Mouse (Mus musculus) cortical plate, adult 2 months (tissue): ENCODE results near the gene Nlrp6. TPM values are rescaled to one million over a fixed set of nuclear protein-coding genes. Genes with fewer than 3 reads are reported as not detected.
A peak's percentile ranks its signal among the peaks of the same experiment; 100 is the strongest.

Experiments used
- H3K27ac ChIP-seq: fragments of 200-500 bp; 2 replicates; pipeline ENCODE4 v1.5.1; 2012; ENCODE audit warnings: low read length, control low read depth, inconsistent platforms; ENCODE audit not compliant: insufficient read depth
- H3K4me1 ChIP-seq: fragments of 200-500 bp; 2 replicates; pipeline ENCODE4 v1.6.1; 2011; ENCODE audit warnings: low read length; ENCODE audit not compliant: control insufficient read depth, insufficient read depth
- H3K4me3 ChIP-seq: fragments of 200-500 bp; 2 replicates; pipeline ENCODE4 v1.5.1; 2011; ENCODE audit warnings: mild to moderate bottlenecking, low read length, control low read depth; ENCODE audit not compliant: insufficient read depth
- CTCF ChIP-seq: fragments of 200-500 bp; IDR thresholded peaks from 2 replicates; pipeline ENCODE4 v1.5.1; 2011; ENCODE audit warnings: mild to moderate bottlenecking, control low read depth, low read length; ENCODE audit not compliant: insufficient read depth; ENCODE audit errors: extremely low read depth
- POLR2A ChIP-seq: fragments of 200-500 bp; IDR thresholded peaks from 2 replicates; pipeline ENCODE4 v1.6.1; 2011; ENCODE audit warnings: mild to moderate bottlenecking, low read length, control low read depth; ENCODE audit not compliant: insufficient read depth; ENCODE audit errors: extremely low read depth
- polyA plus RNA-seq: library from polyadenylated mRNA; depleted of rRNA; stranded (reverse); fragments of >200 nt; gene quantifications from 2 replicates; pipeline ENCODE4 v1.2.3, GENCODE M21; 2012

Gene Nlrp6
- polyA plus RNA-seq, 1 experiment, result 0.54 TPM

- TF ChIP-seq POLR2A, result no peak
- TF ChIP-seq CTCF, result no peak
- Histone ChIP-seq H3K27ac (no peak overlapping the region), H3K4me1 (no peaks in the 10 kb centered on the region), H3K4me3 (no peak overlapping the region)
Measured at GRCm38 (mm10) chr7:140894031-140894430, 26.7 kb upstream of the Nlrp6 start.

GRCm38 (mm10) chr7:140894611-140895010, 26.1 kb upstream of the Nlrp6 start:
- Histone ChIP-seq H3K27ac (no peak overlapping the region), H3K4me1 (no peaks in the 10 kb centered on the region), H3K4me3 (no peak overlapping the region)
- no peak for TF ChIP-seq POLR2A
- TF ChIP-seq CTCF, result no peak

GRCm38 (mm10) chr7:140897863-140898262, 22.8 kb upstream of the Nlrp6 start:
- H3K4me1 ChIP-seq, result 0 out of 2 replicates have a peak, but pooled peaks cover 1% of the 10 kb centered on the region
- no peak overlapping the region for H3K4me3 ChIP-seq
- TF ChIP-seq CTCF (no peak), POLR2A (no peak)
- no peak overlapping the region for H3K27ac ChIP-seq

- TF ChIP-seq POLR2A, result no peak
- no peak for TF ChIP-seq CTCF
- H3K4me1 ChIP-seq, result 0 out of 2 replicates have a peak, but pooled peaks cover 1% of the 10 kb centered on the region
- H3K27ac ChIP-seq, result no peak overlapping the region
- H3K4me3 ChIP-seq, result no peak overlapping the region
Measured at GRCm38 (mm10) chr7:140899121-140899520, 21.6 kb upstream of the Nlrp6 start.

GRCm38 (mm10) chr7:140900220-140900619, 20.5 kb upstream of the Nlrp6 start, which contains the start of gene Cox8b:
TSS of gene Cox8b (minus strand) at chr7:140900446.
- 0 out of 2 replicates have a peak, but pooled peaks cover 1% of the 10 kb centered on the region for H3K4me1 ChIP-seq
- TF ChIP-seq CTCF, result no peak
- no peak for TF ChIP-seq POLR2A
- no peak within 1 kb of the TSS for H3K4me3 ChIP-seq
- H3K27ac ChIP-seq, result no peak within 1 kb of the TSS

- no peak overlapping the region for H3K27ac ChIP-seq
- 0 out of 2 replicates have a peak, but pooled peaks cover 1% of the 10 kb centered on the region for H3K4me1 ChIP-seq
- TF ChIP-seq CTCF (no peak), POLR2A (no peak)
- no peak overlapping the region for H3K4me3 ChIP-seq
Measured at GRCm38 (mm10) chr7:140902036-140902875, 18.4 kb upstream of the Nlrp6 start.

GRCm38 (mm10) chr7:140903212-140903611, 17.5 kb upstream of the Nlrp6 start:
- Histone ChIP-seq H3K4me3 (no peak overlapping the region), H3K4me1 (0 out of 2 replicates have a peak, but pooled peaks cover 1% of the 10 kb centered on the region), H3K27ac (no peak overlapping the region)
- TF ChIP-seq CTCF, result peak; percentile 89
- no peak for TF ChIP-seq POLR2A

GRCm38 (mm10) chr7:140905642-140906081, 15.0 kb upstream of the Nlrp6 start:
- Histone ChIP-seq H3K27ac (no peak overlapping the region), H3K4me1 (0 out of 2 replicates have a peak, but pooled peaks cover 1% of the 10 kb centered on the region), H3K4me3 (no peak overlapping the region)
- TF ChIP-seq POLR2A, result no peak
- TF ChIP-seq CTCF, result no peak

- H3K4me3 ChIP-seq, result no peak overlapping the region
- H3K27ac ChIP-seq, result no peak overlapping the region
- no peaks in the 10 kb centered on the region for H3K4me1 ChIP-seq
- TF ChIP-seq POLR2A (no peak), CTCF (no peak)
Measured at GRCm38 (mm10) chr7:140907131-140907530, 13.6 kb upstream of the Nlrp6 start.

- TF ChIP-seq POLR2A (no peak), CTCF (no peak)
- Histone ChIP-seq H3K4me3 (no peak overlapping the region), H3K27ac (no peak overlapping the region), H3K4me1 (0 out of 2 replicates have a peak, but pooled peaks cover 1% of the 10 kb centered on the region)
Measured at GRCm38 (mm10) chr7:140907697-140908096, 13.0 kb upstream of the Nlrp6 start.
